Mouse (Mus musculus): Measurements from ENCODE around the gene Eras.

DNA sequence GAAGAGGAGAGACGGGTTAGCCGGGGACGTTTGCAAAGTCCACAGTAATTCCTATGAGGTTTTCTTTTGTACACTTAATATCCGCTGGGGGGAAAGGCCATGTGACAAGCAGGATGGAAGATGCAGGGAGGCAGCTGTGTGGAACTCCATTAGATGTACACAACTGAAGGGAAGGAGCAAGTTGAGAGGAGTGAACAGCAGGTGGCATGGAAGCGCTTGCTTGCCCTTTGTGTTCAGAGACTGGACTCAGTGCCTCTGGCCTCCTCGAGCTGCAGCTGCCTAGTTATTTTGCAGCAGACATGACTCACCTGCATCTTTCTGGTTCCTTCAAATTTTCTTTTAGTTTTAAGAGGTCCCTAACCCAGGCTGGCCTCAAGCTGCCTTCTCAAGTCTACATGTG is 17.9 kb downstream of the Eras start:
- TF ChIP-seq CTCF (IDR thresholded peaks at IDR 0.05; ENCODE audit: insufficient read depth, low read length), result no peak
- no peak for TF ChIP-seq POLR2A (IDR thresholded peaks at IDR 0.05; ENCODE audit: borderline replicate concordance, extremely low read depth, low read depth, low read length)
